Mouse (Mus musculus): ENCODE measurements around the gene Ezh2.

DNA sequence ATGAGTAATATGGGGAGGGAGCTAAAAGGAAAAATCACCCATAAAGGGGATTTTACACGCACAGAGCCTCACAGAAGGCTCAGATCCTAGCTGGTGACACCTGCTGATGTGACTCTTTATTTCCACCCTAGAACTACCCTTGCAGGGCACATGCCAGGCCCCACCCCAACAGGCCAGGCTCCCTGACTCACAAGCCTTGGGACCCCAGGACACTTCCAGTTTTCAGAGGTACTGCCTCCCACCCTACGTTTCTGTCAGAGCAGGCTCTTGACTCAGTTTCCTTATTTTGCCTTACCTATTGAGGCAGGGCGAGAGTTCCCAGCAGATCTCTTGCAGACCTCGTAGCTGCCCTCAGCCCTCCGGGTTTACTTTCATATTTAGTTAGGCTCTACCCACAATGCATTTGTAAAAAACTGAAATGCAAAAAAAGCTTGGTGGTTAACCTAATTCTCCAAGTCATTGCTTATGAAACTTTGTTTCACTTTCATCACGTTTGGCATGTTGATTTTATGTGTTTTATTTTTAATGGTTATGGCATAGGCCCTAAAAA, 41.5 kb upstream of the Ezh2 start:
- TF ChIP-seq POLR2A (IDR thresholded peaks at IDR 0.05; ENCODE audit: insufficient read depth, low read length), result no peak
- no peak for TF ChIP-seq EP300 (IDR thresholded peaks at IDR 0.05; ENCODE audit: insufficient read depth, low read depth, low read length)

All from ES-Bruce4 (cell line).